Mouse (Mus musculus) heart, postnatal 0 days (tissue): ENCODE data around the gene Fam107a.

Source experiments
- CTCF ChIP-seq: IDR thresholded peaks from 2 replicates; pipeline ENCODE4 v1.5.1; 2016; ENCODE audit warnings: antibody characterized with exemption, control low read depth, low read depth
- EP300 ChIP-seq: IDR thresholded peaks from 2 replicates; pipeline ENCODE4 v1.6.1; 2016; ENCODE audit warnings: antibody characterized with exemption, low read depth

- TF ChIP-seq CTCF = peak; percentile 19; the same call in 1 of the 2 replicates
- no peak for TF ChIP-seq EP300
Observed at GRCm38 (mm10) chr14:8308650-8309049, 9.2 kb downstream of the Fam107a start.
